Mouse (Mus musculus): Measurements from ENCODE around the gene Tnfsf12.
A peak's percentile ranks its signal among the peaks of the same experiment; 100 is the strongest.

DNA sequence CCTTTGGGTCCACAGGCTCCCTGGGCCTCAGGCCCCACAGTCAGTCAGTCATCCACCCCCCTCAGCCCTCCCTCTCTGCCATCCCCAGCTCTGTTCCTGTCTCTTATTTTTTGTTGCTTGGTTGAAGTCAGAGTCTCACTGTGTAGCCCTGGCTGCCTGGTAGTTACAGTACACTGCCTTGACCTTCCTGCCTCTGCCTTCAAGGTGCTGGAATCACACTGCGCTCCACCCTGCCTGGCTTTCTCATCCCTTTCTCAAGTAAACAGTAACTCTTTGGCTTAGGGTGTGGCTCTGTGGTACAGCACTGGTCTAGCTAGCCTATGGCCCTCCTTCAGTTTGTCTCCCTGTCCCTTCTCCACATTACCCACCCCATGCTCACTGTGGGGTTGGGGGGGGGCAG, 5.8 kb downstream of the Tnfsf12 start:
- TF ChIP-seq CTCF (IDR thresholded peaks at IDR 0.05) = no peak
- 0 out of 2 replicates have a peak, but pooled peaks have one; percentile 5 for TF ChIP-seq POLR2A (IDR thresholded peaks at IDR 0.05; ENCODE audit: insufficient read depth, low read depth, low read length)
- no peak for TF ChIP-seq EP300 (IDR thresholded peaks at IDR 0.05; ENCODE audit: insufficient read depth, low read depth, low read length)
